Comparison of ENCODE assay signal across 24 mouse cellular contexts in genomic region chr9:64070674-64071073, GRCm38 (mm10). TPM values are rescaled to one million over a fixed set of nuclear protein-coding genes. Genes with fewer than 3 reads are reported as not detected.
DNase-seq lines count a peak whose midpoint lies in the region; ATAC-seq and TF ChIP-seq lines count a peak whose summit lies in the region.
"Had no signal": no experiment of that assay in that cellular context is flagged by ENCODE, and none has a peak within 500 bp of the region (broad histone marks: within the 10 kb centered on the region; RNA-seq: fewer than 3 reads in every experiment).

No protein-coding gene starts in this region.

- 63% methylated on average over 5 of the region's 5 CpGs for WGBS in heart, embryonic 12.5 days
- 68% methylated on average over 5 of the region's 5 CpGs for WGBS in intestine, embryonic 15.5 days
- 30% methylated on average over 5 of the region's 5 CpGs for WGBS in liver, embryonic 14.5 days (ENCODE audit: insufficient replicate concordance)

- no peak overlapping the region for H3K4me2 ChIP-seq in heart, embryonic 12.5 days
- no peak overlapping the region for H3K4me2 ChIP-seq in intestine, embryonic 15.5 days (replicated peaks)
- H3K4me2 ChIP-seq in liver, embryonic 14.5 days (ENCODE audit: low read depth), result peak overlapping the region; percentile 56
- H3K4me2 ChIP-seq: heart, embryonic 15.5 days; neural tube, embryonic 12.5 days had no signal

- H3K4me1 ChIP-seq in heart, embryonic 12.5 days (replicated peaks), result peaks cover 76% of the 10 kb centered on the region
- H3K4me1 ChIP-seq in intestine, embryonic 15.5 days (replicated peaks), result peaks cover 23% of the 10 kb centered on the region
- H3K4me1 ChIP-seq in liver, embryonic 14.5 days (replicated peaks; ENCODE audit: control insufficient read depth in 2 of 2, insufficient read depth in 2 of 2, low read length in 1 of 2), result peaks cover 56 to 75% of the 10 kb centered on the region in 2 experiments

- no peaks in the 10 kb centered on the region for H3K27me3 ChIP-seq in heart, embryonic 12.5 days (replicated peaks)
- no peaks in the 10 kb centered on the region for H3K27me3 ChIP-seq in intestine, embryonic 15.5 days (replicated peaks)
- no peaks in the 10 kb centered on the region for H3K27me3 ChIP-seq in liver, embryonic 14.5 days (ENCODE audit: control insufficient read depth, insufficient read depth, low read length)
- H3K27me3 ChIP-seq: heart, embryonic 15.5 days; neural tube, embryonic 12.5 days had no signal

- peak; percentile 92 for TF ChIP-seq EP300 in liver, embryonic 14.5 days (IDR thresholded peaks at IDR 0.05; ENCODE audit: low read depth)

- no peaks in the 10 kb centered on the region for H3K9me3 ChIP-seq in heart, embryonic 12.5 days (replicated peaks)
- no peaks in the 10 kb centered on the region for H3K9me3 ChIP-seq in intestine, embryonic 15.5 days
- no peaks in the 10 kb centered on the region for H3K9me3 ChIP-seq in liver, embryonic 14.5 days (ENCODE audit: control insufficient read depth, low read length)
- H3K9me3 ChIP-seq: heart, embryonic 15.5 days; neural tube, embryonic 12.5 days had no signal

- no peak overlapping the region for H3K4me3 ChIP-seq in heart, embryonic 12.5 days
- H3K4me3 ChIP-seq in intestine, embryonic 15.5 days (replicated peaks), result no peak overlapping the region
- H3K4me3 ChIP-seq in liver, embryonic 14.5 days (ENCODE audit: insufficient read depth in 1 of 2, low read depth in 2 of 2, low read length in 2 of 2), result no peak overlapping the region
- H3K4me3 ChIP-seq: heart, embryonic 15.5 days; neural tube, embryonic 12.5 days had no signal

- ATAC-seq in heart, embryonic 12.5 days (ENCODE audit: insufficient number of reproducible peaks, low FRiP score), result no peak
- peak; percentile 37; the same call in 1 of the 2 replicates for ATAC-seq in intestine, embryonic 15.5 days
- ATAC-seq in liver, embryonic 14.5 days (ENCODE audit: insufficient read depth), result peak; percentile 90
- ATAC-seq in monocyte, adult 5-6 weeks (replicated peaks; ENCODE audit: insufficient number of reproducible peaks, low FRiP score, low TSS enrichment, poor library complexity, severe bottlenecking), result no peak
- ATAC-seq: forebrain, embryonic 16.5 days had no signal

- no peak for DNase-seq in heart, adult 18-20 months
- peak; percentile 65 for DNase-seq in c-Kit-positive CD71-positive TER-119-positive erythroid progenitor cells, embryonic 14.5 days (ENCODE audit: low spot score)
- peak; percentile 65 to 73 (median 71) for DNase-seq in liver, embryonic 14.5 days (ENCODE audit: low read depth in 3 of 3, low spot score in 3 of 3)
- DNase-seq in adrenal gland, adult 2 months, result no peak
- DNase-seq in layer of hippocampus, postnatal 14 days (ENCODE audit: low spot score in 2 of 2), result no peak
- DNase-seq: cerebellum, adult 8-10 months; gastrocnemius, postnatal 25 days; lung, adult 2 months; lung, postnatal 36 days; right cerebral cortex, adult 18-20 months; thymus, adult 2 months had no signal

- 0 out of 2 replicates have a peak overlapping the region, but pooled peaks have one; percentile 55 for H3K27ac ChIP-seq in heart, embryonic 12.5 days (ENCODE audit: poor library complexity, severe bottlenecking)
- H3K27ac ChIP-seq in intestine, embryonic 15.5 days, result no peak overlapping the region
- H3K27ac ChIP-seq in liver, embryonic 14.5 days, result peak overlapping the region; percentile 90
- H3K27ac ChIP-seq: heart, embryonic 15.5 days; neural tube, embryonic 12.5 days had no signal

- no peaks in the 10 kb centered on the region for H3K36me3 ChIP-seq in heart, embryonic 12.5 days
- H3K36me3 ChIP-seq in intestine, embryonic 15.5 days, result no peaks in the 10 kb centered on the region
- H3K36me3 ChIP-seq in liver, embryonic 14.5 days (replicated peaks; ENCODE audit: control insufficient read depth, insufficient read depth, low read depth), result no peaks in the 10 kb centered on the region
- H3K36me3 ChIP-seq: heart, embryonic 15.5 days; neural tube, embryonic 12.5 days had no signal

- H3K9ac ChIP-seq in heart, embryonic 12.5 days, result no peak overlapping the region
- no peak overlapping the region for H3K9ac ChIP-seq in intestine, embryonic 15.5 days
- H3K9ac ChIP-seq in liver, embryonic 14.5 days (replicated peaks), result peak overlapping the region; percentile 53
- H3K9ac ChIP-seq: heart, embryonic 15.5 days; neural tube, embryonic 12.5 days had no signal

- TF ChIP-seq CTCF in liver, embryonic 14.5 days (IDR thresholded peaks at IDR 0.05; ENCODE audit: low read depth), result no peak

RNA-seq across cellular contexts. Expression of gene Lctl, which starts 46.3 kb away (rescaled TPM):
- 0.14 TPM in 1 of 2 replicates, not detected in the other for polyA plus RNA-seq in heart, embryonic 12.5 days (2016; fragmentation: Nextera tagmentation; extraction: Ambion mirVana)
- total RNA-seq in heart, adult 18-20 months (2021), result not detected
- 0.13 and 0.15 TPM in 2 replicates for polyA plus RNA-seq in intestine, embryonic 15.5 days (2015; fragmentation: Nextera tagmentation; extraction: Ambion mirVana)
- polyA plus RNA-seq in liver, embryonic 14.5 days (2012; rRNA removed), result 0.02 TPM in 1 of 2 replicates, not detected in the other
- polyA plus RNA-seq in liver, embryonic 14.5 days (2014; fragmentation: Nextera tagmentation; extraction: Ambion mirVana), result not detected in 2 replicates
- not detected in 3 replicates for total RNA-seq in monocyte, adult 5-6 weeks (2017)
- total RNA-seq in adrenal gland, adult 2 months (2021), result under 1 TPM; 0.55 to 0.72 TPM
- polyA plus RNA-seq in adrenal gland, adult 2 months (2012; rRNA removed), result 6.9 and 10.6 TPM in 2 replicates
- not detected for total RNA-seq in layer of hippocampus, postnatal 14 days (2021)
- total RNA-seq: layer of hippocampus, postnatal 10 days; megakaryocyte-erythroid progenitor cell, adult 5-6 weeks had no signal
- polyA plus RNA-seq: forebrain, embryonic 16.5 days; hindbrain, embryonic 11.5 days; limb, embryonic 11.5 days; neural tube, embryonic 12.5 days; spleen, adult 2 months; stomach, embryonic 14.5 days had no signal

RNA-seq across cellular contexts. Expression of gene Smad6, which starts 48.8 kb away (rescaled TPM):
- polyA plus RNA-seq in heart, embryonic 12.5 days (2016; fragmentation: Nextera tagmentation; extraction: Ambion mirVana), result 56.2 and 62.8 TPM in 2 replicates
- total RNA-seq in heart, adult 18-20 months (2021), result 10 to 100 TPM in 1 of 2 experiments, 1 to 10 TPM in 1; 9.0 to 11.3 TPM
- 11.9 and 13.0 TPM in 2 replicates for polyA plus RNA-seq in intestine, embryonic 15.5 days (2015; fragmentation: Nextera tagmentation; extraction: Ambion mirVana)
- 3.9 and 5.2 TPM in 2 replicates for polyA plus RNA-seq in liver, embryonic 14.5 days (2012; rRNA removed)
- 1.8 and 2.1 TPM in 2 replicates for polyA plus RNA-seq in liver, embryonic 14.5 days (2014; fragmentation: Nextera tagmentation; extraction: Ambion mirVana)
- 0.43 to 2.4 TPM (median 0.86 TPM) in 3 replicates for total RNA-seq in monocyte, adult 5-6 weeks (2017)
- total RNA-seq in adrenal gland, adult 2 months (2021), result 10 to 100 TPM in 1 of 2 experiments, 1 to 10 TPM in 1; 6.0 to 12.9 TPM
- polyA plus RNA-seq in adrenal gland, adult 2 months (2012; rRNA removed), result 43.4 and 52.4 TPM in 2 replicates
- total RNA-seq in layer of hippocampus, postnatal 14 days (2021), result 1 to 10 TPM; 2.6 to 2.9 TPM
- total RNA-seq: CH12.LX had no signal

Comparison
In these comparisons a context has a peak if more than half of its experiments do, and no peak if none do; other contexts are left out.
1. ATAC-seq: peak in intestine, embryonic 15.5 days (single experiment) and liver, embryonic 14.5 days (single experiment); none in heart, embryonic 12.5 days (single experiment) and monocyte, adult 5-6 weeks (single experiment).
2. DNase-seq: peak in c-Kit-positive CD71-positive TER-119-positive erythroid progenitor cells, embryonic 14.5 days (single experiment) and liver, embryonic 14.5 days (3 of 3); none in heart, adult 18-20 months (0 of 2), adrenal gland, adult 2 months (single experiment) and layer of hippocampus, postnatal 14 days (0 of 2).